Mouse (Mus musculus): ENCODE data around the gene Slco6c1. TPM values are rescaled to one million over a fixed set of nuclear protein-coding genes. Genes with fewer than 3 reads are reported as not detected.

Slco6c1 gene
- total RNA-seq (2015) (not detected in 2 replicates), total RNA-seq (2017) (not detected in 2 replicates)

DNA sequence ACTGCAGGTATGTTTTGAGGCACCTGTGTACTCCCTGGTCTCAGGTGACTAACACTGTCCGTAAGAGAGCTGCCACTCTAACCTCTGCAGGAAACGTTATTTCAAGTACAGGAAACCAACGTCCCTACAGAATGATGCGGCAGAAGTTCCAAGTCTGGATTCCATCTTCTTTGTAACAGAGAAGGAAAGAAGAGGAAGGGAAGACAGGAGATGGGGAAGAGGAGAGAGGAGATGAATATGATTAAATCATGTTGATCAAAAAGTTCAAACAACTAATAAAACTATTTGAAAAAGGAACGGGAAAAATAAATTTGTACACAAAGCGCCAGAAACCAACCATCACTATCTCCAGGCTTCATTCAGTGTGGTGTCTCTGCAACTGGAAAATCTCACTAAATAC, at the start of gene Slco6c1:
Slco6c1 (minus strand) TSS at position 101 of the 400 bp plus-strand sequence.
- ATAC-seq (replicated peaks; ENCODE audit: poor library complexity) = no peak

GRCm38 (mm10) chr1:97038982-97039381, 89.1 kb downstream of the Slco6c1 start:
- no peak for ATAC-seq (replicated peaks; ENCODE audit: poor library complexity)

GRCm38 (mm10) chr1:97038548-97038947, 89.6 kb downstream of the Slco6c1 start:
- peak; percentile 93 for ATAC-seq (replicated peaks; ENCODE audit: poor library complexity)

DNA sequence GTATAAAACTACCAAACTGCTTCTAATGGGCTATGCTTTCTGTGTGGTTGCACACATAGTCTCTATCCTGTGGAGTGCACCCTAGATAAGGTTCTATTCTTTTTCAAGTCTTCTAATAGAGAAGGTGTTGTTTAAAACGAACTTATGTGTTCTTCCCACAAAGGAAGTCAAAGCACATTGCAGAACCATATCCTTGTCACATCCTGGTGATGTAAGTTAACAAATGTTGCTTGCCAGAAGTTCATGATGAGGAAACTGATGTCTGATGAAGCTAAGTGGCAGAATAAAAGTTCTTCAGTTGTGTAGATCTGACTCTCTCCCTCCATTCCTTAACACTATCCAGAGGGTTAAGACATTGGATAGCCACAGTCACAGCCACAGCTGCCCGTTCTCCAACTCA, 90.1 kb downstream of the Slco6c1 start:
- peak; percentile 73 for ATAC-seq (replicated peaks; ENCODE audit: poor library complexity)

DNA sequence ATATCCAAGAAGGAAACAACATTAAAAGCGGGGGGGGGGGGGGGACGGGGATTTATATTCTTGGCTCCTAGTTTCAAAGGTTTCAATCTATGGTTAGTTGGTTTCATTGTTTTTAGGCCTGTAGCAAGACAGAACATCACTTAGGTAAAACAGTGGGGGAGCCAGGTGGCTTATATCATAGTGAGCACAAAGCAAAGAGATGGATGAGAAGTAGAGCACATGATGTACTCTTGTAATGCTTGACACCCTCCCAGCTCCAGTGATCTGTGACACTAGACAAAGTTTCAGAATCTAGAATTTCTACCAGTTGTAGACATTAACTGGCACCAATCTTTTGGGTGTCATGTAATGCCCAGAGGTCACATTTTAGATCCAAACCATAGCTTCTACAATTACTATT, 106.7 kb downstream of the Slco6c1 start:
- no peak for ATAC-seq (replicated peaks; ENCODE audit: poor library complexity)

DNA sequence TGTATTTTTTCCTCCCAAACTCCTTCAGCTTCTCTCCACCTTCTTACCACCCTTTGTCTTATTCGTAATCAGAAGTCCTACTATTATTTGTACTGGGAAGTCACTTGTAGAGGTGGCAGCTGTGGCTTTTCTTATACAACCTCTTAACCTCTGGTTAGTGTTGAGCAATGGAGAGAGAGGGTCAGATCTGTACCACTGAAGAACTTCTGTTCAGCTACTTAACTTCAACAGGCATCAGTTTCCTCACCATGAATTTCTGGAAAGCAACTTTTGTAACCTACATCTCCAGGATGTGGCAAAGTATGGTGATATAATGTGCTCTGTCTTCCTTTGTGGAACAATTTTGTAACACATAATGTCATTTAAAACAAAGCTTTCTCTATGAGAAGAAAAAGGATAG, 108.7 kb downstream of the Slco6c1 start:
- ATAC-seq (replicated peaks; ENCODE audit: poor library complexity) = peak; percentile 95

GRCm38 (mm10) chr1:97018978-97019377, 109.1 kb downstream of the Slco6c1 start:
- ATAC-seq (replicated peaks; ENCODE audit: poor library complexity) = peak; percentile 76
